Mouse (Mus musculus): ENCODE measurements around the gene Tex9.

- TF ChIP-seq POLR2A (IDR thresholded peaks at IDR 0.05; ENCODE audit: borderline replicate concordance, control insufficient read depth, low read depth, low read length): no peak
- TF ChIP-seq CTCF (IDR thresholded peaks at IDR 0.05; ENCODE audit: control insufficient read depth, insufficient read depth, low read length): no peak
These were observed 3.5 kb downstream of the Tex9 start for GRCm38 (mm10) chr9:72488523-72488922.

All from bone marrow, adult 2 months (tissue).